Mouse (Mus musculus): ENCODE measurements around the gene Ell. TPM values are rescaled to one million over a fixed set of nuclear protein-coding genes. Genes with fewer than 3 reads are reported as not detected.

The Ell gene
- total RNA-seq, 1 experiment from 2014 or later: 9.2 TPM

DNA sequence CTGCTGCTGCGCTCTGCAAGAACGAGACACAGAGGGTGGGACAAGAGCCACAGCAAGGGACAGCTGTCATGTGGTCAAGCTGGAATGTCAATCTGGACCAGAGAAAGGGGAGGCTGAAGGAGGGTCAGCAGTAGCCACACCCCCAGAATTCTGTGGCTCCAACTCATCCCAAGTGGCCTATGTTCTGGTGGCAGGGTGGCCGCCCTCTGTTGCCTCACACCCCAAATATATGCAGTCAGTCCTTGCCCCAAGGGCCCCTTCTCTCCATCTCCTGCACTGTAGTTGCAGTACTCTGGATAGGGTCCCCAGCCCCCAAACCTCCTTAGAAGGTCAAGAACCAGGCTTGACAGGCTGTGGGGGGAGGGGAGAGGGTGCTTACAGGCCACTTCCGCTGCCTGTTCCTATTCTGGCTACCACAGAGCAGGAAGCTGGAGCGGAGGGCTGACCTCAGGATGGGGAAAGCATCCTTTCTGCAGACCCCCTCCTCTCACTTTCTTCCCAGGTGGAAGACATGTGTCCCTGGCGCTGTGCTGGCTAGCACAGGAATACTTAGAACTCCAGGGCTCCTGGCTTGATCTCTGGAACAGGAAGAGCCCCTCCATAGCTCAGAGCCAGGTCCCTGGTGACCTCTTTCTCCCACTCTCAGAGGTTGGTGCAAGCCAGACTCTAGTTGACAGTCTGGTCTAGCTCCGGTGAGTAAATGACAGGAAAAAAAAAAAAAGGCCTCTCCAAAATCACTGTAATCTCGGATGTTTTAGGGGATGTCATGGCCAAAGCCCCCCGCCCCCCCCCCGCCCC is 61.4 kb downstream of the Ell start:
- ATAC-seq (replicated peaks in 1 of 2; ENCODE audit: insufficient read depth in 1 of 2, low FRiP score in 2 of 2, low TSS enrichment in 1 of 2, low read depth in 1 of 2, poor library complexity in 2 of 2, severe bottlenecking in 2 of 2): no peak

DNA sequence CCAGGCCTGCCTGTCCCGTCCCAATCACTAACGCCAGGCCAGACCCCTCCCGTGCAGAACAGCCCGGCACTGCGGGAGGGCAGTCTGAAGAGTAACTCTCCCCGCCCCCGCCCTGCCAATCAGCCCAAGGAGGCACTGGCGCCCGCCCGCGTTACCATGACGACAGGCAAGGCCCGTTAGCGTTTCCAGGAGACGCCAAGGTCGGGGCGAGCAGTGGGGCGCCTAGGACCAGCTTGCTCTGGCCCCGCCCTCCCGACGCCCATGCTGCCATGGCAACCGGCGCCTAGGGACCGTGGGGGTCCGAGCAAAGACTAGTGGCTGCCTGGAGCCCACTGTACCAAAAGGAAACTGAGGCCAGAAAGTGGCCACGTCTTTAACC is 62.0 kb downstream of the Ell start:
- peak; percentile 66 to 74 for ATAC-seq (replicated peaks in 1 of 2; ENCODE audit: insufficient read depth in 1 of 2, low FRiP score in 2 of 2, low TSS enrichment in 1 of 2, low read depth in 1 of 2, poor library complexity in 2 of 2, severe bottlenecking in 2 of 2)

DNA sequence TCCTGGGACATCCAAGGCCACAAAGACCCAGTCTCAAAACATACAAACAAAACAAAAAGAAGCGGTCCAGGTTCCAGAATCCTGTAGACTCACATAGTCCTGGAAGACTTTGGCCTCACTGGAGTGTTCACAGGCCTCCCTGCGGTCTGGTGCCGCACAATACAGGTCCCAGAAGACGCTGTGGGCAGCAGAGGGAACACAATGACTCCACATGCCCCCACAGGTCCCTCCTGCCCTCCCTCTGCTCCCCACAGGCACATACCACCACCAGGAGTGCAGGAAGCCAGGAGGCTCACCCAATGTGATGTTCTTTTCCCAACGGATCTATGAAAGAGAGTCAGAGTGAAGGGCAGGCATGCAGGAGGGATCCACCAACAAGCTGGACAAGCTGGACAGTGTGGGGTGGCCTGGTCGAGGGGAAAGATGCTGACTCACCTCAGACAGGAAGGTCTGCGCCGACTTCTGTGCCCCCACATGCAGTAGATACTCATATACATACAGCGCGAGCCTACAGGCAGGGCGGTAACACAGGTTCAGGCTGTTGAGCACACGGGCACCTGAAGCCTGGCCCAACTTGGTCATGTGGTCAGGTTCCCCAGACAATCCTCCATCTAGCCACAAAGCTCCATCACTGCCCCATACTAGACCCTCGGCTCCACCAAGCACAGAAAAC is 63.0 kb downstream of the Ell start:
- no peak for ATAC-seq (replicated peaks in 1 of 2; ENCODE audit: insufficient read depth in 1 of 2, low FRiP score in 2 of 2, low TSS enrichment in 1 of 2, low read depth in 1 of 2, poor library complexity in 2 of 2, severe bottlenecking in 2 of 2)

DNA sequence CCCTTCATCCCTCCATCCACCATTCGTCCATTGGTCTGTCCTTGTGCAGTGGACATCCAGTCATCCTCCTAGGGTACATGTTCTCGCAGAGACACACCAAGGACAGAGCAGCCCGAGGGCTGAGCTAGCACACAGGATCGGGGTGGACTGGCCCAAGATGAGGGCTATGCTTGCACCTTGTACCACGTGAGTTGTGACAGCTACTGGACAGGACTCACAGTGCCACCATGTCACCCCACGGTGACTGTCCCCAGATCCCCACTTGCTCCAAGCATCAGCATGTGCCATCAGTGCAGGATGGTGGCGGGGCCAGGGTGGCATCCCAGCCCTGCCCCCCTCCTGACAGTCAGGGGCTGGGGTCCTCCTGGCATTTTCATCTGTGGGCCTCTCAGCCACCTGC is 65.3 kb downstream of the Ell start:
- ATAC-seq (replicated peaks in 1 of 2; ENCODE audit: insufficient read depth in 1 of 2, low FRiP score in 2 of 2, low TSS enrichment in 1 of 2, low read depth in 1 of 2, poor library complexity in 2 of 2, severe bottlenecking in 2 of 2): no peak

DNA sequence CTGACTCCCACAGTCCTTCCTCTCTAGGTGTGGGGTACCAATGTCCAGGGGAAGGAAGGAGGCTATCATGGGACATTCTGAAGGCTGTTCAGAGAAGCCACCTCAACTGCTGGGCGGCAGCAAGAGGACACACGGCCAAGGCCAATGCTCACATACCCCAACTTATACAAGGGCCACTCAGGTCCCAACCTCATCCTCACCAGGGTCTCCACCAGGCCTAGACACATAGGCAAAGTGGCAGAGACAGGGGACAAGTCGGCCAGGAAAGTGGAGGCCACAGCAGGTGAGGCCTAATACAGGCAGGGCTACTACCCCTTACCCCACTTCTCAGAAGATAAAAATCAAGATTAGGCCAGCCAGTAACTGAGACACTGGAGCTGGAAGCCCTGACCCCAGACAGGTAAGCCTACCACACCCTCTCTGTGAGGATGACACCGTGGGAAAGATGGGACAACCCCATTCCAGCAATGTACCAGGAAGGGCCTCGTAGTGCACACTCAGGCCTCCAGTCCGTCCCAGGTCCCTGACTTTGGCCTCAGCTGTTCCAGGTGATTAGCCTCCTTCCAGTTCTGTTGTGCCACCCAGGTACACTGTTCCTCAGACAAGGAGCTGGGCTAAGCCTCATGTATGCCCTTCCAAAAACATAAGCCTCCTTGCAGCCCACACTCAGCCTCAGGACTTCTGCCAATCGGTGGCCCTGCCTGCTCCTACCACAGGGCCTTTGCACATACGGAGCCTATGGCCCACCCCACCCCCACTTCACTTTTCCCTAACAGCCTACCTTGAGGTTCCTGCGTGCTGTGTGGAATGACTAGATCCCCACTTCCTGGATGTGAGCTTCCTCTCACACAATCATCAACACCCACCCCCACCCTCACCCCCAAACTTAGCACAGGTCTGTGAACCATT is 66.9 kb downstream of the Ell start:
- ATAC-seq (replicated peaks in 1 of 2; ENCODE audit: insufficient read depth in 1 of 2, low FRiP score in 2 of 2, low TSS enrichment in 1 of 2, low read depth in 1 of 2, poor library complexity in 2 of 2, severe bottlenecking in 2 of 2): no peak

DNA sequence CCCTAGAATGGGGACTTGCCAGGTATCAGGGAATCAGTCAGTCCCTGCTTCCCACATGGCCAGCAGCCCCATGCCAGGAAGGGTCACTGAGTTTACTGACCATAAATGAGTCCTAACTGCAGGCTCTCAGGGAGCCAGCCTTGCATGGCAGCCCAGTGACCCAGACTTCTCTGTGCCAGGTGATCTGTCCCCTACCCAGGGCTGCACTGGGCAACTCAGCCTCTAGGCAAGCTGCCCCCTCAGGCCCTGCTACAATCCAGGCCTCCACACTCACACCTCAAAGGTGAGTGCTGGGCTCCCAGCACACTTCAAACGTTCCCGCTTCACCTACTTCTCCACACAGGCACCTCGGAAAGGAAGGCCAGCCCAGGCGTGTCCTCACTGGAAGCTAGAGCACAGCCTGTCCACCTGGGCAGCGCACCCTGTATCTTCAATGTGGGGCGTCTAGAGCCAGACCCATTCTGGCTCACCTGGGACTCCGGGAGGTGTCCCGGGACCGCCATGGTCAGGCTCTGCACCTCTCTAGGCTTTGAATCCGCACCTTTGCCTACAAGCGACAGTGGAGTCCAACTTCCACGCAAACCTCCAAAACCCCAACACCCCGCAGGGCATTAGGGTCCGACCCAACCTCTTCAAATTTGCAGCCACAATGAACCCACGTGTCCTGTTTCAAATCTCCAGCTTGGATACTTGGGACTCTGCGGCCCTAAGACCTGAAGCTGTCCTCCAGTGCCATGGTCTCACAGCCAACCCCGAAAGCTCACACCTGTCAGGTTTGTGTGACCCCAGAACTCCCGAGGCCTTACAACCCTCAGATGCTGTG is 67.7 kb downstream of the Ell start:
- no peak for ATAC-seq (replicated peaks in 1 of 2; ENCODE audit: insufficient read depth in 1 of 2, low FRiP score in 2 of 2, low TSS enrichment in 1 of 2, low read depth in 1 of 2, poor library complexity in 2 of 2, severe bottlenecking in 2 of 2)

DNA sequence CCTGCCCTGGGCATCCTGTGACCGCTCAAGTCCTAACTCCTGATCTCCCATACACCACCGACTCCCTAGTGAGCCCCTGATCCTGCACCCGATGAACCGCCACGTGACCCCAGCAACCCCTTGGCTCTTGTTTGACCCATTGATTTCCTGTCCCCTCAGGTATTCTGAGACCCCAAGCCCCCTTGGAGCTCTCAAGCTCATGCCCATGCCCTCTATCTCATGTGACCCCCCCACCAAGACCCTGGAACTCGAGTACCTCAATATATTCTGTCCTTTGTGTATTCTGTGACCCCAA is 68.3 kb downstream of the Ell start:
- ATAC-seq (replicated peaks in 1 of 2; ENCODE audit: insufficient read depth in 1 of 2, low FRiP score in 2 of 2, low TSS enrichment in 1 of 2, low read depth in 1 of 2, poor library complexity in 2 of 2, severe bottlenecking in 2 of 2): no peak

DNA sequence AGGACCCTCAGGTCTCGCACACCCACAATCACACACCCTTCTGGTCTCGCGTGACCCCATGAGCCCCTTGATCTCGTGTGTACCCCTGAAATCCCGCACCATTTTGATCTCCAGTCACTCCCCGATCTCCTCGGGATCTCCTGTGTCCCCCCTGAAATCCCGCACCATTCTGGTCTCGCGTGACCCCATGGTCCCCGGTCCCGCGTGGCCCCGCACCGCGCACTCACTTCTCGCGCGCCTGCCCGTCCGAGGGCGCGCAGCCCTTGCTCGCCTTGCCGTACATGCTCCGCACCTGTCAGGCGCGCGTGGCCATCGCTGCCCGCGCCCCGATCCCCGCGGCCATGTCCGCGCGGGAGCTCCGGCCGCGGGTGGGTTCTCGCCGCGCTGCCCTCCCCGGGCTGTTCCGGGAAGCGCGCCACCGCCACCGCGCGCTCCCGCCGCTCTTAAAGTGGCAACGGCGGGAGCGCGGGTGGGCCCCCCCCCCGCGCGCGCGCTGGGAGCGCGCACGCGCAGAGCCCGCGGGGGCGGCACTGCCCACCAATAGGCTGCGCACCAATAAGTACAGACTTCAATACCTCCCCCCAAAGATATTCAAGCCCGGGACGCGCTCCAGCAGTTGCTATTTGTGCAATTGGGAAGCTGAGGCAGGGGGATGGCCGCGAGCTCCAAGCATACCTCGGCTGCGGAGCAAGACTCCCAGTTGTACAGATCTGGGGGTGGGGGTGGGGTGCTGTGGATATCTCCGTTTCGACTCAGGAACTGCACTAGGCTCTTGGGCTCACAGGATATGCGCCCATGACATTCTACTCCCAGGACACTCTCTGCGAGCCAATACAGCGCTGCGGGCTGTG is 68.9 kb downstream of the Ell start:
- no peak for ATAC-seq (replicated peaks in 1 of 2; ENCODE audit: insufficient read depth in 1 of 2, low FRiP score in 2 of 2, low TSS enrichment in 1 of 2, low read depth in 1 of 2, poor library complexity in 2 of 2, severe bottlenecking in 2 of 2)

DNA sequence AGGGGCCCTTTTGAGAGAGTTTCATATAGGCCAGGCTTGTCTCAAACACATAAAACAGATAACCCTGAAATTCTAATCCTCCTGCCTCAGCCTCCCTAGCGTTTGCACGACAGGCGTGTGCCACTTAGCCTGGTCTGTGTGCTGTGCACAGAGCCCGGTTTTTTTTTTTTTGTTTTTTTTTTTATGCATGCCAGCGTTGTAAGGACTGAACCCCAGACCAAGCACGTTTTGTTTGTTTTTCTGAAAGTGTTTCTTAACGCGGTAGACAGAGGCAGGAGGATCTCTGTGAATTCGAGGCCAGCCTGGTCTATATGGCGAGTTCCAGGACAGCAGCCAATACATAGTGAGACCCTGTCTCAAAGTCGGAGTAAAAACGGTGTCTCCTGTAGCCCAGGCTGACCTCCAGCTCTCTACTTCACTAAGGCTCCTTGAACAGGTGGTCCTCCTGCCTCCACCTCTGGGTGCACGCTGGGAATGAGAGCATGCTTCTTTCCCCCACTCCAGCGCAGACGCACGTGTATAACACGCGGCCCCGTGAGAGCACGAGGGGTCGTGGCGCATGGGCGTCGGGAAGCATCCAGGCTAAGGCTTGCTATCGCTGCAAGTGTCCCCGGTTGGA is 69.6 kb downstream of the Ell start, which contains the start of gene Ssbp4:
Gene Ssbp4, minus strand, starts transcription at position 124 of the 619 bp plus-strand sequence.
- ATAC-seq (replicated peaks in 1 of 2; ENCODE audit: insufficient read depth in 1 of 2, low FRiP score in 2 of 2, low TSS enrichment in 1 of 2, low read depth in 1 of 2, poor library complexity in 2 of 2, severe bottlenecking in 2 of 2): no peak; a peak in 1 of 4 replicates

DNA sequence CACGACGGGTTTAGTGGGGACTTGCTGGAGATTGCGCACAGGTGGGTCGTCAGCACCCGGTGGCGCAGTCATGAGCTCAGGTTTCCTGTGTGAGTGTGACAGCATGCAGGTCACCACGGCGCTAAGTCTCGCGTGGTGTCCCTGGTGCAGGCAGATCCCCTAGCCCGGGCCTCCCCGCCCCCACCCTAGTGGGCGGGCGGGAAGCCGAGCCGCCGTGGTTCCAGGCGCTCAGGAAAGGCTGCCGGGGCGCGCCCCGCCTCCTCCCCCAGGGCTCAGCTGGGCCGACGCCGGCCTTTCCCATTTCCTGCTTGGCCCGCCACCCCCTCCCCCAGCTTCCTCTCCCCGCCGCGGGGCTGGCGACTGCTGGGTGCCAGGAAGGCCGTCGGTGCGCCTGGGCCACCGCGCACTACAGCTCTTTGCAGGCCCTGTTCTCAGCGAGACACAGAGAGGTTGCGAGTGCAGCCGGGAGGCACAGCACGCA is 70.2 kb downstream of the Ell start:
- peak; percentile 9 to 44 for ATAC-seq (replicated peaks in 1 of 2; ENCODE audit: insufficient read depth in 1 of 2, low FRiP score in 2 of 2, low TSS enrichment in 1 of 2, low read depth in 1 of 2, poor library complexity in 2 of 2, severe bottlenecking in 2 of 2)

DNA sequence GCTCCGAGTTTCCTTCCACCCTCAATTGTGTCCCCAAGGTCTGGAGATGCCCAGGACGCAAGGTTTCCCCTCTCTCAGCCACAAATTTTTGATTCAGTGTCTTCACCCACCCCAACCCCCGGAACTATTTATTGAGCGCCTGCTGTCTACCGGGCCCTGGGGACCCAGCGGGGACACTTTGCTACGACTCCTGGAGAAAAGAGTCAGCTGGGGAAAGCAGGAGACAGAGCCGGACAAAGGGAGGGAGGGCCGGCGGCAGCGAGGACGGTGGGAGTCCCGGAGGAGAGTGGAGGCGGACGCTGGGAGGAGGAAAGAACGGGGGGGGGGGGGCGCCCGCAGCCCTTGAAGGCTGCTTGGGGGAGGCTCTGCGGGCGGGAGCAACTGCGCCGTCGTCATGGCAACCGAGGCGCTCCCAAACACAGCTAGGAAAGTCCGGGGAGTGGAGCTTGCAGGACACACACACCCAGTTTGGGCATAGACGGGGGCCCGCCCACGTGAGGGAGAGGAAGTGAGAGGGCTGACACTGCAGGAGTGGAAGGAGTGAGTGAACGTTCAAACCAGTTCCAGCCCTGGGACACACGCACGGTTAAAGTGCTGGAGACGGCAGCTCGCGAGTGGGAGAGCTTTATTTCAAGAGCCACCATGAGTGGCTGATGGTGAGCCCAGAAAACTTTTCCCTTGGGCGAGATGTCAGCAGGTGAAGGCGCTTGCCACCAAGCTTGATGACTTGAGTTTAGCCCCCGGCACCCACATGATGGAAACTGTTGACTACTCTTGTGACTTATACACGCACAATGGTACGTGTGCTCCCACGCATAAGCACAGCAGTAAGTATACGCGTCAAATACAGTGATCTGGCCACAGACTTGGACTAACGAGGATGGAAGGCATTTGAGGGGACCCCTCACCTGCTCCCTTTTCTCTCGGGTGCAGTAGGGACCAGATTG is 70.9 kb downstream of the Ell start:
- ATAC-seq (replicated peaks in 1 of 2; ENCODE audit: insufficient read depth in 1 of 2, low FRiP score in 2 of 2, low TSS enrichment in 1 of 2, low read depth in 1 of 2, poor library complexity in 2 of 2, severe bottlenecking in 2 of 2): peak; percentile 57 to 63

DNA sequence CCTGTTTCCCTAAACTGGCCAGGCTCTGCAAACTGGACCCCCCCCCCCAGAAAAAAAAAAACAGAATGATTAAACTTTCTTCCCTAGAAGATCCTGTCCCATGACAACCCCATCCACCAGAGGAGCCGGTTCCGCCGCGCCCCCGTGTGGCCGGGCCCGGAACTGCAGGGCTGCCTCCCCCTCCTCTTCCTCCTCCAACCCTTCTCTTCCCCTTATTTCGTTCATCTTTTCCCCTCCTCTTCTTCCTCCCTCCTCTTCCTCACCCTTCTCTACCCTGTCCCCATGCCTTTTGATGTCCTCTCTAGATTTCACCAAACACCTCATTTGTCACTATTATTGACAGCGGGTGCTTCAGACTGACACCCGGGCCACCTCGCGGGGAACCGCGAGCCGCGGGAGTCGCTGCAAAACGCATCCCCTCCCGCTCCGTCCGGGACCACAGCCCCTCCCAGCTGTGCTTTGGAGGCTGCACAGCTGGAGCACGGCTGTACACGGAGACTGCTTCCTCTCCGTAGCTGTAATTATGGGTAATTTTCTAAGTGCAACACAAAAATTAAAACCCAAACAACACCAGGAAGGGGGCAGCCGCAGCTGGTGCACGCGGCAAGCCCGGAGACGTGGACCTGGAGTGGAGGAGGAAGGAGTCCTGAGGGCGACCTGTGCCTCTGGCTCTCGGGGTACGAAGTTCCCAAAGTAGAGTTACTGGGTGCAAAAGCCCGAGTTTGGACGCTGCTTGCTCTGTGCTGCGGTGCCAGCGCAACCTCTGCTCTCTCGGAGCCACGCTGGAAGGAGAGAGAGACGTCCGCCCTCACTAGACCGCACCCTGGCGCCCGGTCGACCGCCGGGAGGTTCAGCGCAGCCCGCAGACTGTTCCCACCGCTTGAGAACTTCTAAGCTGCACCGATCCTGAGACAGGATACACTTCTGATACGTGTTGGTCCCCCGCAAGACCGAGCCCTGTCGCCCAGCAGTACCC is 71.8 kb downstream of the Ell start:
- no peak for ATAC-seq (replicated peaks in 1 of 2; ENCODE audit: insufficient read depth in 1 of 2, low FRiP score in 2 of 2, low TSS enrichment in 1 of 2, low read depth in 1 of 2, poor library complexity in 2 of 2, severe bottlenecking in 2 of 2)

DNA sequence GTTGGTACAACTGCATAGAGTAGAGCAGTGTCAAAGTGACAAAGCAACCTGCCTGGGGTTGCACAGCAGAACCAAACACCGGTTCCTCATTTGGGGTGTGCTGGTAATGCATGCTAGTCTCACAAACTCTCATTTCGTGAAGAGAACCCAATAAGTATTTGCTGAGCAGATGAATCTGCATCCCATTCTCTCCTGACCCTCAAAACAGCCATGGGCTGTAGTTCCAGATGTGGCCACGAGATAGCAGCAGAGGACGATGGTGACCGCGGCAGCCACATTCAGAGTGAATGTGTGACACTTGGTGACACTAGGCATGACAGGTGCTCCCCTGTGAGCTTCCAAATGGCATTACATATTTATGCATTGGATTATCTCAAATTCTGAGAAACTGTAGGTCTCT is 72.6 kb downstream of the Ell start:
- ATAC-seq (replicated peaks in 1 of 2; ENCODE audit: insufficient read depth in 1 of 2, low FRiP score in 2 of 2, low TSS enrichment in 1 of 2, low read depth in 1 of 2, poor library complexity in 2 of 2, severe bottlenecking in 2 of 2): peak; percentile 34 to 38

DNA sequence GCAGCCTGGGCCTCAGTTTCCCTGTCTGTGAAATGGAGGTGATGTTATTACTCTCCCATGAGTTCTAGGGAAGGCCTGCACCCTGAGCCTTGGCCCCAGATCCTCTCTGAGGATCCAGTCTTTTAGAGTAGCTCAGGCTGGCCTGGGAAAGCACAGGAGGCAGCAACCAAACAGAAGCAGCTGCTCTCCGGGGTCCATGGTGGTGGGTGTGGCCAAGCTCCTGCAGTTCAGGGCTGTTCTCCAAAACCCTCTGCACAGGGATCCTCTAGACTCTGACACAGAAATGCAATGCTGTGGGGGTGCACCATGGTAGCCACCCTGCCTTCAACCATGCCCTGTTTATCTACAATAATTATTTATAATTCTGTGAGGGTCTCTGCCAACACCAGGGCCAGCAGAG is 74.5 kb downstream of the Ell start:
- ATAC-seq (replicated peaks in 1 of 2; ENCODE audit: insufficient read depth in 1 of 2, low FRiP score in 2 of 2, low TSS enrichment in 1 of 2, low read depth in 1 of 2, poor library complexity in 2 of 2, severe bottlenecking in 2 of 2): no peak

Measured in hematopoietic stem cell, adult 5-6 weeks (primary cell).